Mouse (Mus musculus): ENCODE measurements at regions not wholly inside any gene's neighbourhood (a gene's known extent, or its start where the extent isn't known, plus 50 kb on each side); places are given as distances from the start of the nearest gene placed in this dataset.

- intact Hi-C loops (cut with DNase I; ENCODE audit: low total_unique reads): no loop called here
- no peak for DNase-seq
These were observed 193.8 kb upstream of the Mctp2 start for GRCm38 (mm10) chr7:72500190-72500589.

GRCm38 (mm10) chr7:72500996-72501395, 194.6 kb upstream of the Mctp2 start:
- intact Hi-C loops (cut with DNase I; ENCODE audit: low total_unique reads): no loop called here

GRCm38 (mm10) chr7:72501431-72501830, 195.0 kb upstream of the Mctp2 start:
- DNase-seq: no peak
- intact Hi-C loops (cut with DNase I; ENCODE audit: low total_unique reads): no loop called here

More at GRCm38 (mm10) chr7:72500996-72501395, 194.6 kb upstream of the Mctp2 start:
- no peak for DNase-seq

- intact Hi-C loops (cut with DNase I; ENCODE audit: low total_unique reads): no loop called here
- DNase-seq: no peak
These were observed 197.3 kb upstream of the Mctp2 start for GRCm38 (mm10) chr7:72503756-72504155.

GRCm38 (mm10) chr7:72504268-72504667, 197.9 kb upstream of the Mctp2 start:
- peak; percentile 30 for DNase-seq
- intact Hi-C loops (cut with DNase I; ENCODE audit: low total_unique reads): no loop called here

- DNase-seq: no peak
- intact Hi-C loops (cut with DNase I; ENCODE audit: low total_unique reads): no loop called here
These were observed 199.5 kb upstream of the Mctp2 start for GRCm38 (mm10) chr7:72505732-72506460.

GRCm38 (mm10) chr7:72507946-72508345, 201.5 kb upstream of the Mctp2 start:
- intact Hi-C loops (cut with DNase I; ENCODE audit: low total_unique reads): no loop called here
- DNase-seq: no peak

GRCm38 (mm10) chr7:72510116-72510515, 203.7 kb upstream of the Mctp2 start:
- intact Hi-C loops (cut with DNase I; ENCODE audit: low total_unique reads): no loop called here
- no peak for DNase-seq

- intact Hi-C loops (cut with DNase I; ENCODE audit: low total_unique reads): no loop called here
- no peak for DNase-seq
These were observed 207.0 kb upstream of the Mctp2 start for GRCm38 (mm10) chr7:72513446-72513845.

- DNase-seq: no peak
- intact Hi-C loops (cut with DNase I; ENCODE audit: low total_unique reads): no loop called here
These were observed 208.4 kb upstream of the Mctp2 start for GRCm38 (mm10) chr7:72514851-72515250.

GRCm38 (mm10) chr7:72518421-72518972, 212.1 kb upstream of the Mctp2 start:
- intact Hi-C loops (cut with DNase I; ENCODE audit: low total_unique reads): no loop called here
- DNase-seq: no peak

- intact Hi-C loops (cut with DNase I; ENCODE audit: low total_unique reads): no loop called here
- DNase-seq: no peak
These were observed 213.1 kb upstream of the Mctp2 start for GRCm38 (mm10) chr7:72519359-72520115.

GRCm38 (mm10) chr7:72528873-72529272, 222.5 kb upstream of the Mctp2 start:
- intact Hi-C loops (cut with DNase I; ENCODE audit: low total_unique reads): no loop called here
- DNase-seq: no peak

- no peak for DNase-seq
- intact Hi-C loops (cut with DNase I; ENCODE audit: low total_unique reads): no loop called here
These were observed 231.9 kb upstream of the Mctp2 start for GRCm38 (mm10) chr7:72538288-72538687.

GRCm38 (mm10) chr7:72539915-72540314, 233.5 kb upstream of the Mctp2 start:
- no peak for DNase-seq
- intact Hi-C loops (cut with DNase I; ENCODE audit: low total_unique reads): no loop called here

- intact Hi-C loops (cut with DNase I; ENCODE audit: low total_unique reads): no loop called here
- peak; percentile 22 for DNase-seq
These were observed 235.4 kb upstream of the Mctp2 start for GRCm38 (mm10) chr7:72541521-72542478.

GRCm38 (mm10) chr7:72543501-72543900, 237.1 kb upstream of the Mctp2 start:
- intact Hi-C loops (cut with DNase I; ENCODE audit: low total_unique reads): no loop called here
- no peak for DNase-seq

- DNase-seq: peak; percentile 21
- intact Hi-C loops (cut with DNase I; ENCODE audit: low total_unique reads): no loop called here
These were observed 237.5 kb upstream of the Mctp2 start for GRCm38 (mm10) chr7:72543946-72544345.

GRCm38 (mm10) chr7:72567378-72567777, 261.0 kb upstream of the Mctp2 start:
- intact Hi-C loops (cut with DNase I; ENCODE audit: low total_unique reads): no loop called here
- no peak for DNase-seq

- intact Hi-C loops (cut with DNase I; ENCODE audit: low total_unique reads): no loop called here
- DNase-seq: no peak
These were observed 262.8 kb upstream of the Mctp2 start for GRCm38 (mm10) chr7:72569177-72569576.
